Mouse (Mus musculus) T-helper 1 cell (primary cell): ENCODE measurements around the gene Rab3d.

Experiments used
- in situ Hi-C: fragments of 300-600 bp; cut with MboI, MseI; formaldehyde crosslinking; loops from one replicate; pipeline ENCODE4 v1.15.1; 2025; ENCODE audit warnings: high pct_unique_total_duplicates

The Rab3d gene

DNA sequence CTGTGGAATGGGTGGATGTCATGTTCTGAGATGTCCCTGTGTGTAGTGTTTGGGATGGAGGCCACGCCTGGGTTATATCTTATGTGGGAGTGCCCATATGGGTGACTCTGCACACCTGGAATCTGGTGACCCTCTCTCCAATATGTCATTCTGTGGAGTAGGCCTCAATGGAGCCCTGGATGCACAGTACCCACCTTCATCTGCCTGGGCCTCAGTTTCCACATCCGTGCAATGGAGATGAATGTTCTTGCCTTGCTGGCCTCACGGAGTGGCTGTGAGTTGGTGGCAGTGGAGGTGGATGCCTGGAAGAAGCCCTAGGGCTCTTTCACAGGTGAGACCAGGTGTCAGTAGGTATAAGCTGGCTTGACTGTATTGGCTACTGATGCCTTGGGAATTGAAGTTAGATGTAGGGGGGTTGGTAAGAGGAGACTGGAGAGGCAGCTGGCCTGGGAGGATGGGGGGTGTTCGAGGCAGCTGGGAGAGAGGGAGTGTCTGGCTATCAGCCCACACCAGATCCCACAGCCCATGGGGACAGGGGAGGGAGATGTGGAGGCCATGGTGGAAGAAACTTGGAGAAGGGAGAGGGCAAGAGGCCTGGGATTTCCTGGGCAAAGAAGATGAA lies 20.4 kb upstream of the Rab3d start:
- in situ Hi-C loops = no loop called here

DNA sequence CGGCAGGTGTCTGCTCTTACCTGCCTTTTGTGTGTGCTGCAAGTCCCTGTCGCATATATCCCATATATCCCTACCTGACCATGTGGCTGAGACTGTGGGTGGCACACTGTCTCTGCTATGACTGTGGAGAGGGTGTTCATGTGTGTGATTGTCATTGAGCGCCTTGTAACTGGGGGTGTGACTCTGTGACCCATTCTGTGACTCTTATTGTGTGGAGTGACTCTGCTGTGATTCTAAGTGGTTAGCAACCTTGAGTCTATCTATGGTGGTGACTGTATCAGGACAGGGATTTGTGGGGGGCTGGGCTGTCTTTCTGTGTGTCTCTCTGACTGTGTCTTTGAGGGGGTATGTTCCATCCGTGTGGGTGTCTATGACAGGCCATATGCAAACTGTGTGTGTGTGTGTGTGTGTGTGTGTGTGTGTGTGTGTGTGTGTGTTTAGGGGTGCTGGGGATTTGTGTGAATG lies 19.8 kb upstream of the Rab3d start:
- in situ Hi-C loops = no loop called here

DNA sequence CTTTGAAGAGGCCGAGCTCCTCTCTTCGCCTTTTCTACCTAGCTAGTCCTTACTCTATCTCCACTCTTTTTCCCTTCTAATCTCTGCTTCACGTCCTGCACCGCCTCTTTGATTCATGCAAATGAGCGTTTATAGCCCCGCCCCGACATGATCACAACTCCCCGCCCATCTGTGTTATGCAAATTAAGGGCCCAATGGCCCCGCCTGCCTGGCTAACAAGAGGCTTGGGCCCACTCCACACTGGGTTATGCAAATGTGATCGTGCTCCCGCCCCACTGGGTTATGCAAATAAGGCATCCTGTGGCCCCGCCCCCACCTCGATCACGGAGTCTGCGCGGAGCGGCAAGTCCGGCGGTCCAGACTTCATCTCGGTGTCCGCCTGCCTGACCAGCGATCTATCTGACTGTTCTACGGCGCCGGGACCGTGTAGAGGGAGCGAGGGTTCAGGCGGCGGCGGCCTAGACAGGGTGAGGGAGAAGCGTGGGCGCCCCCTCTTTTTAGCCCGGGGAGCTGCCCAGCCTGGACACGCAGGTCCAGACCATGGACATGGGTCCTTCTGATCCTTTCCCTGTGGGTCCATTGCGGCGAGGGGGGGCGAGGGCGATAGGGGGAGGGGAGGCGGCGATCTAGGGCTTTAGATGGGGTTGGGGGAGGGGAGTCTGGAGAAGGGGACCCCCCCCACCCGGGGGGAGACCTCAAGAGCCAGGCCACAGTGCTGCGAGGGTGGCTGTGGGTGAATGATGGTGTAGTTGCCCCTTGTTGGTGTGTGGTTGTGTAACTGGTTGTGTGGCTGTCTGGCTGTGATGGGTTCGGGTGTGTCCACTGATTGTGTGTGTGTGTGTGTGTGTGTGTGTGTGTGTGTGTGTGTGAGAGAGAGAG lies 18.9 kb upstream of the Rab3d start, which contains the start of gene Plppr2:
Plppr2 (plus strand) TSS at position 342 of the 879 bp plus-strand sequence.
- in situ Hi-C loops = no loop called here

DNA sequence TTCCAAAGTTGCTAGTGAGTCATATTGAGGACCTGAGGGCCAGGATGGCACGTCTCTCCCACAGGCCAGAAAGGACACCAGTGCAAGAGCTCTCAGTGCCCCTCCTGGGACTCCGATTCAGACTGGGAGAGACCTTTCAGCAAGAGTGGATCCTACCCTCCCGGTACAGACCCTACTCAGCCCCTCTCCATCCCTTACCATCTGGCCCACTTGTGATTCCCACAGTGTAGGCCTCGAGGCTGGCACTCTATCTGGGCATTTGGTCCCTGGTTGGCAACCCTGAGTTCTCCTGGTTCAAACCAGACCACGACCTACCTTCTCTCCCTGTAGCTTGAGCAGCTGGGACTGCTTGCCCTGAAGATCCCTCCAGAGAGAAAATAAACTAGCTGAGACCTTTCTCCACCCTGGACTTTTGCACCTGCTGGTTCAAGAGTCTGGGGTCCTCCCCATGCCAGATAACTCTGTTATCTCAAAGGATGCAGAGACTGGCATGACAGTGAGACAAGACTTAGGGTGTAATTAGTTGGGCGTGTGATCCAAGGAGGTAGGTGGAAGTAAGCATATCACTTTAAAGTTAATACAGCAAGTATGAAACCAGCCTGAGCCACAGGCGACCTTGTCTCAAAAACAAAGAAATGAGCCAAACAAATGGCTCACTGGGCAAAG lies 17.6 kb upstream of the Rab3d start:
- in situ Hi-C loops = no loop called here

DNA sequence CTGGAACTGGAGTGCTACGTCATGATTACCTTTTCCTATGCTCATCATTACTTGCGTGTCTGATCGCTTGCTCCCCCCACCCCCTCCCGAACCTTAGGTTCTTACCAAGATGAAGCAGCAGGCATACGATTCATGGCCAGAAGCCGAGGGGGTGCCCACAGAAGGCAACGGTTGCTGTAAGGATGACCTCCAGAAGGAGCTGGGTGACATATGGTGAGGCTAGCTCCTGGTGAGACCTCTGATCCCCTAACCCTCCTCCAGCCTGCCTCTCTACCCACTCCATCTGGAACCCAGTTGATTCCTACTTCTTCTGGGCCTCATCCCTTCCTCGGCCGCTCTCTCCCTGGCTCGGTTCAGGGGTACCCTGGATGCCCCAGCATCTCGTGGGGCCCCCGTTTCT lies 16.0 kb upstream of the Rab3d start:
- in situ Hi-C loops = no loop called here

DNA sequence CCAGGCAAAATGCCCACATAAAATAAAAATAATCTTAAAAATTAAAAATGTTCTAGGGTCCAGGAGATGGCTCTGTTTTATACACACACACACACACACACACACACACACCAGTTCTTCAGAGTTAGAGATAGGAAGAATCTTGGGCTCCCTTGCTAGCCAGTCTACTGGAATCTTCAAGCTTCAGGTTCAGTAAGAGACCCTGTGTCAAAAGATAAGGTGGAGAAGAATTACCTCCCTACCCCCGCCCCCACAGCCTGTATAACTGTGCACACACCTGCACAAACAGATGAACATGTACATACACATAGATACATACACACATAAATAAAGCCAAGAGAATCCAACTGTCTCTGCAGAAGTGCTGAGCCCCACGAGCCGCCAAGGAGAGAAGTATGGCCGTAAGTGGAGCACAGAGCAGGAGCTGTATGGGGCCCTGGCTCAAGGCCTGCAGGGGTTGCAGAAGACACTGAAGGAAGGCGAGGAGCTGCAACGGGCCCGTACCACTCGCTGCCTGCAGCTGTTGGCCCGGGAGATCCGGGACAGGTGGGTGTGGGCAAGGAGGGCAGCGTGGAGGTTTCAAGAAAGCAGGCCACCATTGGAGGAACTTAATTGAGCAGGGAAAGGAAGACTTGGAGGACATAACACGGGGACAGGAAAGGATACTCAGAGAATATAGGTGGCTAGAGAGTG lies 14.6 kb upstream of the Rab3d start:
- in situ Hi-C loops = no loop called here

DNA sequence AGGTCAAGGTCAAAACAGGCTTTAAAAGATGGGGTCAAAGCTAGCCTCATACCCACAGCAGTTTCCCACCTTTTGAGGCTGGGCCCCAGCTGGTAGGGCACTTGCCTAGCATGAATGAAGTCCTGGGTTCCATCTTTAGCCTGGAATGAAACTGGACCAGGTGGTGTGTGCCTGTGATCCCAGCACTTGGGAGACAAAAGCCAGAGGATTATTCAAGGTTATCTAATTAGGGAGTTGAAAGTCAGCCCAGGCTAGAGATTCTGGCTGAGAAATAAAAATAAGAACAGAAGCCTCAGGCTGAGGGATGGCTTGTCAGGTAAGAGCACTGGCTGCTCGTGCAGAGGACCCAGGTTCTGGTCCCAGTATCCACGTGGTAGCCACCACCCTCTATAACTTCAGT lies 14.0 kb upstream of the Rab3d start:
- in situ Hi-C loops = no loop called here

DNA sequence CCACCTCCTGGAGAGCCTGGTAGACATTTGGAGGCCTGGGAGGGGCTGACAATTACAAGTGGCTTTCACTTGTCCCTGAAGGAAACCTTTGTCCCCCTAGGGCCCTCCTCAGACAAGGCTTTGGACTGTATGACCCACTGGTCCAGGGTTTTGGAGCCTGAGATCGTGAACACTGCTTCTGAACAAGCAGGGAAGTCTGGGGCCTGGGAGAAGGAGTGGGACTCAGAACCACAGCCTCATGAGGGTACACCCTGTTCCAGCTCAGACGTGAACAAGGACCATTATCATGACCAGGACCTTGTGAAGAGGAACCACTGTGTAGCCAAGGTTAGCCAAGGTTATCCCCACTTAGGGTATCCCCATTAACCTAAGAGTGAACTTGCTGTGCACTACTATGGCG lies 11.2 kb upstream of the Rab3d start:
- in situ Hi-C loops = no loop called here

DNA sequence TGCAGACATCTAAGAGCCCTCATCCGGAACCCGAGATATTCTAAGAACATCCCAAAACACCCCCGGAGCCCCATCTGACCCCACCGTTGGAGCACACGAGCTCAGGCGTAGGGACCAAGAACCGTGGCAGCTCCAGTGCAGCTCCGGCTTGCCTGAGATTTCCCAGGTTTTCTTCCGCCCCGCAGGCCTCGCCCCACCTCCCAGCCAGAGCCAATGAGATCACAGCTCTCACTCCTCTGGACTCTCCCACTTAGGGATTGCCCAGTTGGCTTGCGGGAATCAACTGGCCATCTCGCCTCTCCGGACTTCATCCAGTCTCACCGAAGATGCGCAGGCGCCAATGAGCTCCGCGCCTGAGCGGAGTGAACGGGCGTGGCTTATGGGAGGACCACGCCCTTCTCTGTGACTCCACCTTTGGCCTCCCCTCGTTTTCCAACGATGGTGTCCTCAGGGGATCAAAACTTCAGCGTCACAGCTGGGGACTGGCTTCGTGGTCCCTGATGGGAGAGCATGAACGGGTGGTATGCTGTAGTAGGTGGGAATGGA lies 9.3 kb upstream of the Rab3d start, which contains the start of the genes Ccdc159 and Tmem205:
Ccdc159 (plus strand) TSS at position 264 of the 546 bp plus-strand sequence.
Tmem205 (minus strand) TSS at position 349 of the 546 bp plus-strand sequence.
- in situ Hi-C loops = no loop called here

DNA sequence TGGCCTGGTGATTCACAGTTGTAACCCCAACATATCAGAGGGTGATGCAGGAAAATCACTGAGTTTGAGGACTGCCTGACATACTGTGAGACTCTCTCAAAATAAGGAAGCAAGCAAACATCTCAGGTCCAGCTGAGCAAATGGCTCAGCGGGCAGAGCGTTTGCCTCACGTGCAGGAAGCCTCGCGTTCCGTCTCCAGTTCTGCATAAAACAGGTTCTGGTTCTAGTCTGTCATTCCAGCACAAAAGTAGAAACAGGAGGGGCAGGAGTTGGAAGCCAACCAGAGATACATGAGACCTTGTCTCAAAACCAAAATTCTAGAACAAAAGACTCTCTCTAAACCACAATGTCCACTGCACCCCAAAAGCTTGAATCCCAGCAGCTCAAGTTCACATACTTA lies 8.8 kb upstream of the Rab3d start:
- in situ Hi-C loops = no loop called here

DNA sequence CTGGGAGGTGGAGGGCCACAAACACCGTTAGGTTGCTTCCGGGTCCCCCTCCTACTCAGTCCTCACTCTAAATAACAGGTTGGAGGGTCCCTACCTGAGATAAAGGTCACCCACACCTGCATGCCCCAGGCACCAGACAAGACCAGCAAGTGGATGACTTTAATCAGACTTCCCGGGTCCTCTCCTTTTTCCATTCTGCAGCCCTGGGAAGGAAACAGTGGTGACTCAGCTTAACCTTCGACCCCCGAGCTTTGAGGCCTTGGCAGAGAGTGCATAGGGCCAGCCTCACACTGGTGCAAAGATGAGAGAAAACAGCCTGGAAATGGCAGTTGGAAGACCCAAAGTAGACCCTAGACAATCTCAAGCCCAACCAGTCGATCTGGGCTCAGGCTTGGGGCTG lies 8.2 kb upstream of the Rab3d start:
- in situ Hi-C loops = no loop called here

DNA sequence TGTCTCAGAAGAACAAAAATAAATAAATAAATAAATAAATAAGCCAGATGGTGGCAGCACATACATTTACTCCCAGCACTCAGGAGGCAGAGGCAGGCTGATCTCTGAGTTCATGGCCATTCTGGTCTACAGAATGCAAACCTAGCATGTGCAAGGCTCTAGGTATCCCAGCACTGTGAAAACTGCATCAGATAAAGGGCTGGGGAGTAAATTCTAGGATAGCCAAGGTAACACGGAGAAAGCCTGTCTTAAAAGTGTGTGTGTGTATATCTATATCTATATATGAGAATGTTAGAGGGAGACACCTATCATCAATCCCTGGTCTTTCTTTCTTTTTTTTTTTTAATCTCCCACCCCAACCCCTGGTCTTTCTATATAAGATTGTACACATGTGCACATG lies 7.5 kb upstream of the Rab3d start:
- in situ Hi-C loops = no loop called here

DNA sequence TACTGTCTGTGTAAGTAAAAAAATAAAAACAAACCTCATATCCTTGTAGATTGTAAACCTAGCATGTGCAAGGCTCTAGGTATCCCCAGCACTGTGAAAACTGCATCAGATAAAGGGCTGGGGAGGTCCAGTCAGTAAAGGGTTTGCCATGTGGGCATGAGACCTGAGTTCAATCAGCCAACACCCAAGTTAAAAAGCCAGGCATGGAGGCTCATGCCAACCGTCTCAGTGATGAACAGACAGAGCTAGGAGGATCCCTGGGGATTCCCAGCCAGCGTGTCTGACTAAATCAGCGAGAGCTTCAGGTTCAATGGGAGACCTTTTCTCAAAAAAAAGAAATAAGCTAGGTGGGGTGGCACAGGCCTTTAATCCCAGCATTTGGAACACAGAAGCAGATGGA lies 7.0 kb upstream of the Rab3d start:
- in situ Hi-C loops = no loop called here

DNA sequence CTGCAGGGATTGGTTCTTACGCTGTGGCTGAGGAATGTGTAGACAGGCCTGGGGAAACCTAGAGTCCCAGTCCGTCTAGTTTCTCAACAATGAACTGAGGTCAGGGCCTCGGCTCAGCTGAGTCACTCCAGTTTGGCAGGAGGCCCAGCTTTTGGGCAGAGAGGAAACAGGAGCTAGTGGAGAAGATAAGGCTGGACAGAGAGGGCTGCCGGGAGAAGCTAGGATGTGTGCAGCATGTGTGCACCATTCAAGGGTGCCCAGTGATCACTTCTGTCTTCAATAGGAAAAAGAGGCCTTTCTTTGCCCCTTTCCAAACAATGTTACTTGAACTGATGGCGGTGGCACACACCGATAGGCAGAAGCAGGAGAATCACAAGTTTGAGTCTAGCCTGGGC lies 6.1 kb upstream of the Rab3d start:
- in situ Hi-C loops = no loop called here

DNA sequence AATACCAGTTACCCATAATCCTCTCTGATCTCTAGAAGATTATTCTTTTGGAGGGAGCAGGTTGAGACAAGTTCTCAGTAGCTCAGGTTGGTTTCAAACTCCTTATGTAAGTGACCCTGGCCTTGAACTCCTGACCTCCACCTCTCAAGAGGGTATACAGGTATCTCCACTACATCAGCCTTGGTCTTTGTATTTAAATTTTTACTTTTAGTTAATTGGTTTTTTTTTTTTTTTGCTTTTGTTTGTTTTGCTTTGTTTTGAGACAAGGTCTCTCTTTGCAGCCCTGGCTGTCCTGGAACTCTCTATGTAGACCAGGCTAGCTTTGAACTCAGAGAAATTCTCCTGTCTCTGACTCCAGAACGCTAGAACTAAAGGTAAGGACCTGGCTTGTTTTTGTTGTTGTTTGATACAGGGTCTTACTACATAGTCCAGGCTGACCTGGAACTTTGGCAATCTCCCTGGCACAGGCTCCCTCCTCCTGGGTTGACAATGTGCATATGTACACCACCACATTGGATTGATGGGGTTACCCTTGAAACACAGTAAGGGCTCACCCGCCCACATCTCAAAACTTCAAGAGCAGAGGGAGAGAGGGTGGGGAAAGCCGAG lies 5.6 kb upstream of the Rab3d start:
- in situ Hi-C loops = no loop called here

DNA sequence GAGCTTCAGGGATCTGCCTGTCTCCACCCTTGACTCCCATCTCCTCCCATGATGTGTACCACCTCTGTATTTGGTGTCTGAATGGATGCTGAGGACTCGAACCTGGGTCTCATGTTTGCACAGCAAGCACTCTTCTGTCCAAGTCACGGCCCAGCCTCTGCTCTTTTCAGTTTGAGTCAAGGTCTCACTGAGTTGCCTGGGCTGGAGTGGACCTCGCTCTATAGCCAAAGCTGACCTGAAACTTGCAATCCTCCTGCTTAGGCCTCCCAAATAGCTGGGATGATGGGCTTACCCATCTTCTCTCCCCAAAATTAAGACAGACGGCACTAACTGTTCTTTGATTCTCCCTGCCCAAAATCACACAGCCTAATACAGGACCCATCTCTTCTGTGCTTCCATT lies 5.0 kb upstream of the Rab3d start:
- in situ Hi-C loops = no loop called here

DNA sequence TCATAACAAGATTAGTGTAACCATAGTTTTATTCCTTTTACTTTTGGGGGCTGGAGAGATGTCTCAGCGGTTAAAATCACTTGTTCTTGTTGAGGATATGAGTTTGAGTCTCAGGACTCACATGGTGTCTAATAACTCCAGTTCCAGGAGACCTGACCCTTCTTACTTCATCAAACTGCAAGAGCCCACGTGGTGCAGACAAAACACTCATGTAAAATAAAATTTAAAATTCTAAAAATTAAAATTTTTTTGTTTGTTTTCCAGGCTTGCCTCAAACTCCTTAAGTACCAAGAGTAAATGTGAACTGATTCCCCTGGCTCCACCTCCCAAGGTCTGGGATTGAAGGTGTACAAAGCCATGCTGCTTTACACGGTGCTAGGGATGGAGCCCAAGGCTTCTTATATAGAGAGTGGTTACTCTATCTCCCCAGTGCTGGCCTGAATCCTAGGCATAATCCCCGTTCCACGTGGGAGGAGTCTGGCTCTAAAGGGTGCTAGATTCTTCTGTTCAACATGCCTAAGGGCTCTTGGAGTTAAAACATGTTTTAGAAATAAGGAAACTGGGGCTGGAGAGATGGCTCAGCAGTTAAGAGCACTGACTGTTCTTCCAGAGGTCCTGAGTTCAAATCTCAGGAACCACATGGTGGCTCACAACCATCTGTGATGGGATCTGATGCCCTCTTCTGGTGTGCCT lies 846 bp upstream of the Rab3d start:
- in situ Hi-C loops = no loop called here

DNA sequence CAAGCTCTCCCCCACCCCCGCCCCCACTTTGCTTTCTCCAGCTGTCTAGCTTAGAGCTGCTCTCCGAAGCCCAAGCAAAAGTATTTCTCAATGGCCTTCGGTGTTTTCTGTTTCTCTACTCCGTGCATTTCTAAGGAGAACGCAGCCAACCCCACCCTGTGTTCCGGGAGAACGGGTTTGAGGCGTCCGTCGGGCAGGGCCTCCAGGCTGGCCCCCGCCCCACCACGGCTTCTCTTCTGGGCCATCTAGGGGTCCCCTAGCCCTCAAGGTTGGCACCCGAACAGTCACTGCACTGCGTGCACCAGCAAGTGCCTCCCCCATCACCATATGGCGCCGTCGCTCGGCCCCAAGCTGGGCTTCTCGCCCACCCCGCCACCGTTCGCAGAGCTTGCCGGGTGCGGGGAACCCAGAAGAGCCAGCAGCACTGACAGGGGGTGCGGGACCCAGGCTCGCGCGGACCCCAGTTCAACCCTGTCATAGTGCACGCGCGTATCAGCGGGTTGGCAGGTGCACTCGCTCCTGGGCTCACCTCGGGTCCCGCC lies 428 bp downstream of the Rab3d start:
- in situ Hi-C loops = no loop called here

DNA sequence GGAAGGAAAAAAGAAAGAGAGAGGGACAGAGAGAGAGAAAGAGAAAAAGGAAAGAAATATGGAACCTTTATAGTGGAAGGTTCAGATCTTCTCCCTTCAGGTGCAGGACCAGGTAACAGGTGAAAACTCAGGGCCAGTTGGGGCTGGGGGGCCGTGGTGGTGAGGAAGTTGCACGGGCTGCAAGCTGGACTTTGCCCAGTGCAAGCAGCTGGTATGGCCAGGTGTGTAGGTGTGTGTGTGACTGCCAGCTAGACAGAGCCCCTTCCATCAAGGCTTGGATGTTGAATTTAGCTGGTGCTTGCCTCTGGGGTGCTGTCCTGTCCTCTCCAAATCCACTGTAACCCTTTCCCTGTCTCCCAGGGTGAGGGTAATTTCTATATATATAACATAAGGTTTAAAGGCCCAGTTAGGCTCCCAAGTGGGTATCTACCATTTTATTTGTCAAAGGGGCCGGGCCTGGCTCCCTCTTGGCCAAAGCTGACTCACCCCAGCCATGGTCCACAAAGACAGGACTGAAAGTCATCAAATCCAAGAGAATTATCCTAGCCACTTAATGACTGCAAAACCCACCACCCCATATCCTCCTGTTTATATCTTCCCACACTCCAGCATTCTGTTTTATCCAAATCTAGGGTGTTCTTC lies 1.0 kb downstream of the Rab3d start:
- in situ Hi-C loops = no loop called here
